In genomic region chr5:112776781-112777405, GRCm38 (mm10) we compare ENCODE assay signal across 28 mouse cellular contexts.
DNase-seq lines count a peak whose midpoint lies in the region; ATAC-seq and TF ChIP-seq lines count a peak whose summit lies in the region.
"Had no signal": no experiment of that assay in that cellular context is flagged by ENCODE, and none has a peak within 500 bp of the region (broad histone marks: within the 10 kb centered on the region; RNA-seq: fewer than 3 reads in every experiment).

No protein-coding gene starts in this region.

- no peaks in the 10 kb centered on the region for H3K4me1 ChIP-seq in lung, embryonic 14.5 days (ENCODE audit: insufficient read depth)
- H3K4me1 ChIP-seq: embryonic facial prominence, embryonic 12.5 days; limb, embryonic 12.5 days had no signal

- no peak for ATAC-seq in lung, embryonic 14.5 days (ENCODE audit: insufficient read depth)
- ATAC-seq: liver, postnatal 0 days; Patski had no signal

- H3K36me3 ChIP-seq in lung, embryonic 14.5 days (ENCODE audit: insufficient read depth): no peaks in the 10 kb centered on the region
- H3K36me3 ChIP-seq: embryonic facial prominence, embryonic 12.5 days; forebrain, embryonic 12.5 days; G1E; hindbrain, embryonic 15.5 days; limb, embryonic 12.5 days; neural tube, embryonic 13.5 days had no signal

- H3K27me3 ChIP-seq in lung, embryonic 14.5 days (ENCODE audit: insufficient read depth, low read length): no peaks in the 10 kb centered on the region
- H3K27me3 ChIP-seq: CH12.LX; embryonic facial prominence, embryonic 12.5 days; hindbrain, embryonic 15.5 days; limb, embryonic 12.5 days had no signal

- no peaks in the 10 kb centered on the region for H3K9me3 ChIP-seq in lung, embryonic 14.5 days (ENCODE audit: low read depth, low read length)
- H3K9me3 ChIP-seq: embryonic facial prominence, embryonic 12.5 days; forebrain, embryonic 12.5 days; hindbrain, embryonic 15.5 days; neural tube, embryonic 13.5 days had no signal

- no peak overlapping the region for H3K4me2 ChIP-seq in lung, embryonic 14.5 days
- H3K4me2 ChIP-seq: embryonic facial prominence, embryonic 12.5 days; forebrain, embryonic 12.5 days; hindbrain, embryonic 15.5 days; limb, embryonic 12.5 days; liver, embryonic 11.5 days; neural tube, embryonic 13.5 days had no signal

- peak overlapping the region; percentile 48; the same call in 1 of the 2 replicates for H3K27ac ChIP-seq in layer of hippocampus, adult 2 months
- H3K27ac ChIP-seq in lung, embryonic 14.5 days (ENCODE audit: low read depth): no peak overlapping the region
- H3K27ac ChIP-seq: embryonic facial prominence, embryonic 12.5 days; forebrain, embryonic 12.5 days; heart, adult 2 months; hindbrain, embryonic 15.5 days; kidney, postnatal 0 days; limb, embryonic 12.5 days; neural tube, embryonic 13.5 days had no signal

- no peak for DNase-seq in layer of hippocampus, adult 2 months (ENCODE audit: low spot score in 2 of 2)
- no peak for DNase-seq in layer of hippocampus, adult 9-11 months
- DNase-seq in brain, adult 2 months (ENCODE audit: low read depth, low spot score): peak; percentile 31
- peak; percentile 29 for DNase-seq in lung, embryonic 14.5 days
- DNase-seq in lung, postnatal 36 days: peak; percentile 53
- DNase-seq in cerebellum, postnatal 36 days: no peak
- DNase-seq in spleen, postnatal 10 days (ENCODE audit: low spot score in 2 of 2): no peak
- DNase-seq in urinary bladder, postnatal 25 days (ENCODE audit: low spot score): no peak
- DNase-seq: adrenal gland, adult 2 months; B cell, adult 2 months; cerebellum, adult 18-20 months; cerebellum, postnatal 14 days; gastrocnemius, postnatal 36 days; heart, adult 2 months; kidney, adult 2 months; liver, postnatal 0 days; retina, postnatal 1 day; right cerebral cortex, postnatal 4 days had no signal

- TF ChIP-seq CTCF in layer of hippocampus, adult 2 months (conservative IDR thresholded peaks at IDR 0.05): no peak
- no peak for TF ChIP-seq CTCF in lung, embryonic 14.5 days (IDR thresholded peaks at IDR 0.05; ENCODE audit: low read depth)

- WGBS in lung, embryonic 14.5 days: 11% methylated on average over 15 of the region's 15 CpGs

- no peak overlapping the region for H3K4me3 ChIP-seq in layer of hippocampus, adult 2 months
- no peak overlapping the region for H3K4me3 ChIP-seq in lung, embryonic 14.5 days (ENCODE audit: low read depth, low read length)
- H3K4me3 ChIP-seq: embryonic facial prominence, embryonic 12.5 days; forebrain, embryonic 12.5 days; heart, adult 2 months; hindbrain, embryonic 15.5 days; limb, embryonic 12.5 days; neural tube, embryonic 13.5 days had no signal

- no peak overlapping the region for H3K9ac ChIP-seq in lung, embryonic 14.5 days
- H3K9ac ChIP-seq: embryonic facial prominence, embryonic 12.5 days; forebrain, embryonic 12.5 days; hindbrain, embryonic 15.5 days; limb, embryonic 12.5 days; liver, postnatal 0 days; neural tube, embryonic 13.5 days had no signal

Comparison
In these comparisons a context has a peak if more than half of its experiments do, and no peak if none do; other contexts are left out.
1. DNase-seq: peak in brain, adult 2 months (single experiment), lung, embryonic 14.5 days (single experiment) and lung, postnatal 36 days (single experiment); none in layer of hippocampus, adult 2 months (0 of 2), layer of hippocampus, adult 9-11 months (single experiment), cerebellum, postnatal 36 days (0 of 2), spleen, postnatal 10 days (0 of 2) and urinary bladder, postnatal 25 days (single experiment).